12 mouse cellular contexts compared by ENCODE assay signal in the genomic region with DNA sequence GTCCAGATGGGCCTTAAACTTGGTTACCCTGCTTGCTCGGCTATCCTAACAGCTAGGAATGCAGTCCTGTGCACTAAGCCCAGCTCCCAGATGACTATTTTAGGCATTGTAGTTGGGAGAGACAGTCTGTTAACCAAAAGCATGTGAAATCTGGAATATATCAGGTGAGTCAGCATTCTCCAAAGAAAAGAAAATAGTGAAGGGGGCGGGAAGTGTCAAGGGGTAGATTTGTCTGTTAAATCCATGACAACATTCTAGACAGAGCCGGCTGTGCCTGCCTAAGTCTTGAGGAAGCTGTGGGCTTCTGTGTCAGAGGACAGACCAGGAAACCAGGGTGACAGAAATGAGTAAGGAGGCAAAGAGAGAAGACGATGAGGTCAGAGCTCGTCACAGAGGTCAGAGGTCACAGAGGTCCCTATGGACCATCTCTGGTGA. TPM values are rescaled to one million over a fixed set of nuclear protein-coding genes. Genes with fewer than 3 reads are reported as not detected.
A peak's percentile ranks its signal among the peaks of the same experiment; 100 is the strongest.
DNase-seq lines count a peak whose midpoint lies in the region; ATAC-seq and TF ChIP-seq lines count a peak whose summit lies in the region.
"Had no signal": no experiment of that assay in that cellular context is flagged by ENCODE, and none has a peak within 500 bp of the region (broad histone marks: within the 10 kb centered on the region; RNA-seq: fewer than 3 reads in every experiment).

No protein-coding gene starts in this region.

- H3K4me1 ChIP-seq in intestine, embryonic 14.5 days (replicated peaks; ENCODE audit: control insufficient read depth, insufficient read depth, low read length), result no peaks in the 10 kb centered on the region
- no peaks in the 10 kb centered on the region for H3K4me1 ChIP-seq in intestine, embryonic 15.5 days (replicated peaks)
- no peaks in the 10 kb centered on the region for H3K4me1 ChIP-seq in embryonic facial prominence, embryonic 14.5 days (ENCODE audit: control insufficient read depth, insufficient read depth, low read length)
- H3K4me1 ChIP-seq in stomach, embryonic 15.5 days, result no peaks in the 10 kb centered on the region

- POLR2A ChIA-PET in Patski (lab: Charles Lee), result no interaction called here

- peak; percentile 39 for DNase-seq in intestine, embryonic 14.5 days (ENCODE audit: low spot score)
- peak; percentile 51 for DNase-seq in Patski (ENCODE audit: low read depth, low spot score)
- peak; percentile 55 for DNase-seq in embryonic facial prominence, embryonic 14.5 days (ENCODE audit: low spot score)
- no peak for DNase-seq in spleen, adult 12 weeks (ENCODE audit: low spot score)
- no peak for DNase-seq in layer of hippocampus, adult 2 months (ENCODE audit: low spot score in 2 of 2)
- DNase-seq in kidney, postnatal 4 days, result no peak
- DNase-seq: adrenal gland, postnatal 25 days; kidney, adult 11 months; thymus, adult 18-20 months had no signal

- in situ Hi-C loops in Patski (cut with MboI; ENCODE audit: low pct_unique_long_range_greater_than_20kb), result loop anchor here (25.0 kb wide), 1 partner anchor 1439 kb away; no protein-coding TSS in a partner anchor

- 63% methylated on average over 5 of the region's 5 CpGs for WGBS in intestine, embryonic 14.5 days
- WGBS in intestine, embryonic 15.5 days, result 59% methylated on average over 5 of the region's 5 CpGs
- WGBS in embryonic facial prominence, embryonic 14.5 days, result 25% methylated on average over 5 of the region's 5 CpGs
- WGBS in stomach, embryonic 15.5 days, result 61% methylated on average over 5 of the region's 5 CpGs

- H3K9ac ChIP-seq in intestine, embryonic 14.5 days (ENCODE audit: low read length), result no peak overlapping the region
- H3K9ac ChIP-seq in intestine, embryonic 15.5 days, result no peak overlapping the region
- H3K9ac ChIP-seq in embryonic facial prominence, embryonic 14.5 days (ENCODE audit: low read depth, low read length), result no peak overlapping the region
- H3K9ac ChIP-seq in stomach, embryonic 15.5 days, result no peak overlapping the region

- no peak overlapping the region for H3K27ac ChIP-seq in intestine, embryonic 14.5 days (ENCODE audit: low read depth)
- no peak overlapping the region for H3K27ac ChIP-seq in intestine, embryonic 15.5 days
- 0 out of 2 replicates have a peak overlapping the region, but pooled peaks have one; percentile 1 for H3K27ac ChIP-seq in embryonic facial prominence, embryonic 14.5 days (replicated peaks; ENCODE audit: low read depth, low read length)
- no peak overlapping the region for H3K27ac ChIP-seq in stomach, embryonic 15.5 days
- no peak overlapping the region for H3K27ac ChIP-seq in layer of hippocampus, adult 2 months

- H3K9me3 ChIP-seq in intestine, embryonic 14.5 days (ENCODE audit: control insufficient read depth, low read length), result no peaks in the 10 kb centered on the region
- no peaks in the 10 kb centered on the region for H3K9me3 ChIP-seq in intestine, embryonic 15.5 days
- H3K9me3 ChIP-seq in embryonic facial prominence, embryonic 14.5 days (ENCODE audit: control insufficient read depth, low read length), result no peaks in the 10 kb centered on the region
- no peaks in the 10 kb centered on the region for H3K9me3 ChIP-seq in stomach, embryonic 15.5 days

- H3K36me3 ChIP-seq in intestine, embryonic 14.5 days (ENCODE audit: control insufficient read depth, insufficient read depth, low read length), result peaks cover 17% of the 10 kb centered on the region
- no peaks in the 10 kb centered on the region for H3K36me3 ChIP-seq in intestine, embryonic 15.5 days
- 0 out of 2 replicates have a peak, but pooled peaks cover 5% of the 10 kb centered on the region for H3K36me3 ChIP-seq in embryonic facial prominence, embryonic 14.5 days (ENCODE audit: control insufficient read depth, insufficient read depth, low read length)
- 0 out of 2 replicates have a peak, but pooled peaks cover 2% of the 10 kb centered on the region for H3K36me3 ChIP-seq in stomach, embryonic 15.5 days

- H3K27me3 ChIP-seq in intestine, embryonic 14.5 days (replicated peaks; ENCODE audit: control insufficient read depth, insufficient read depth, low read length), result no peaks in the 10 kb centered on the region
- H3K27me3 ChIP-seq in intestine, embryonic 15.5 days (replicated peaks), result no peaks in the 10 kb centered on the region
- H3K27me3 ChIP-seq in Patski, result no peaks in the 10 kb centered on the region
- no peaks in the 10 kb centered on the region for H3K27me3 ChIP-seq in embryonic facial prominence, embryonic 14.5 days (replicated peaks; ENCODE audit: control insufficient read depth, insufficient read depth, low read length)
- no peaks in the 10 kb centered on the region for H3K27me3 ChIP-seq in stomach, embryonic 15.5 days (replicated peaks)

- no peak overlapping the region for H3K4me2 ChIP-seq in intestine, embryonic 14.5 days (ENCODE audit: low read length)
- H3K4me2 ChIP-seq in intestine, embryonic 15.5 days (replicated peaks), result no peak overlapping the region
- no peak overlapping the region for H3K4me2 ChIP-seq in embryonic facial prominence, embryonic 14.5 days (ENCODE audit: low read depth, low read length)
- no peak overlapping the region for H3K4me2 ChIP-seq in stomach, embryonic 15.5 days

- CTCF ChIA-PET in Patski (lab: Charles Lee), result no interaction called here

- TF ChIP-seq CTCF in Patski (IDR thresholded peaks at IDR 0.05), result no peak
- no peak for TF ChIP-seq CTCF in layer of hippocampus, adult 2 months (conservative IDR thresholded peaks at IDR 0.05)

- H3K4me3 ChIP-seq in intestine, embryonic 14.5 days (ENCODE audit: low read depth, low read length), result no peak overlapping the region
- H3K4me3 ChIP-seq in intestine, embryonic 15.5 days (replicated peaks), result no peak overlapping the region
- no peak overlapping the region for H3K4me3 ChIP-seq in embryonic facial prominence, embryonic 14.5 days (ENCODE audit: low read depth, low read length)
- no peak overlapping the region for H3K4me3 ChIP-seq in stomach, embryonic 15.5 days (replicated peaks)
- H3K4me3 ChIP-seq in layer of hippocampus, adult 2 months, result no peak overlapping the region
- H3K4me3 ChIP-seq: myocyte had no signal

- no peak for ATAC-seq in intestine, embryonic 14.5 days (replicated peaks; ENCODE audit: low FRiP score, low TSS enrichment, low read depth)
- ATAC-seq in intestine, embryonic 15.5 days, result no peak
- ATAC-seq in Patski, result peak; percentile 88
- peak; percentile 72; the same call in 1 of the 2 replicates for ATAC-seq in embryonic facial prominence, embryonic 14.5 days (ENCODE audit: low read depth)
- ATAC-seq in stomach, embryonic 15.5 days (ENCODE audit: insufficient read depth, low FRiP score, low read depth), result 0 out of 2 replicates have a peak, but pooled peaks have one; percentile 7

RNA-seq across cellular contexts. Expression of gene Ankrd16, which starts 20.3 kb away (rescaled TPM):
- polyA plus RNA-seq in intestine, embryonic 14.5 days (2014; fragmentation: Nextera tagmentation; extraction: Ambion mirVana), result 27.0 and 29.0 TPM in 2 replicates
- 36.9 and 39.2 TPM in 2 replicates for polyA plus RNA-seq in intestine, embryonic 15.5 days (2015; fragmentation: Nextera tagmentation; extraction: Ambion mirVana)
- 51.0 TPM for polyA plus RNA-seq in Patski (2021)
- polyA plus RNA-seq in embryonic facial prominence, embryonic 14.5 days (2014; fragmentation: Nextera tagmentation; extraction: Ambion mirVana), result 22.0 and 24.5 TPM in 2 replicates
- polyA plus RNA-seq in stomach, embryonic 15.5 days (2015; fragmentation: Nextera tagmentation; extraction: Ambion mirVana), result 44.0 and 44.3 TPM in 2 replicates
- total RNA-seq in layer of hippocampus, adult 2 months (2021), result 10 to 100 TPM; 58.9 to 61.8 TPM

RNA-seq across cellular contexts. Expression of gene Fbh1, which starts 20.6 kb away (rescaled TPM):
- 125 and 136 TPM in 2 replicates for polyA plus RNA-seq in intestine, embryonic 14.5 days (2014; fragmentation: Nextera tagmentation; extraction: Ambion mirVana)
- 108 and 110 TPM in 2 replicates for polyA plus RNA-seq in intestine, embryonic 15.5 days (2015; fragmentation: Nextera tagmentation; extraction: Ambion mirVana)
- polyA plus RNA-seq in Patski (2021), result 119 TPM
- polyA plus RNA-seq in embryonic facial prominence, embryonic 14.5 days (2014; fragmentation: Nextera tagmentation; extraction: Ambion mirVana), result 136 and 147 TPM in 2 replicates
- polyA plus RNA-seq in stomach, embryonic 15.5 days (2015; fragmentation: Nextera tagmentation; extraction: Ambion mirVana), result 111 and 113 TPM in 2 replicates
- total RNA-seq in layer of hippocampus, adult 2 months (2021), result 10 to 100 TPM; 74.0 to 88.5 TPM

Comparison
In these comparisons a context has a peak if more than half of its experiments do, and no peak if none do; other contexts are left out.
1. ATAC-seq: peak in Patski (single experiment), embryonic facial prominence, embryonic 14.5 days (single experiment) and stomach, embryonic 15.5 days (single experiment); none in intestine, embryonic 14.5 days (single experiment) and intestine, embryonic 15.5 days (single experiment).
2. DNase-seq: peak in intestine, embryonic 14.5 days (single experiment), Patski (single experiment) and embryonic facial prominence, embryonic 14.5 days (single experiment); none in spleen, adult 12 weeks (single experiment), layer of hippocampus, adult 2 months (0 of 2) and kidney, postnatal 4 days (0 of 2).